Mouse (Mus musculus) heart, embryonic 16.5 days (tissue): Measurements from ENCODE around the gene Csf1. TPM values are rescaled to one million over a fixed set of nuclear protein-coding genes. Genes with fewer than 3 reads are reported as not detected.

Experiments used
- ATAC-seq: fragments of 200-750 bp; cut with Nextera tagmentation; replicated peaks from 2 replicates; pipeline ENCODE4 v1.8.0; 2017; ENCODE audit warnings: moderate number of reproducible peaks; ENCODE audit not compliant: insufficient read depth, low FRiP score; ENCODE audit errors: extremely low read depth
- H3K27ac ChIP-seq: fragments of 300-500 bp; sonication (generic); 2 replicates; pipeline ENCODE4 v1.5.1; 2014; ENCODE audit warnings: mild to moderate bottlenecking, low read length, control low read depth, moderate library complexity
- H3K27me3 ChIP-seq: fragments of 300-500 bp; sonication (generic); 2 replicates; pipeline ENCODE4 v1.6.1; 2014; ENCODE audit warnings: low read length, mixed read lengths; ENCODE audit not compliant: control insufficient read depth, insufficient read depth
- H3K36me3 ChIP-seq: fragments of 300-500 bp; sonication (generic); 2 replicates; pipeline ENCODE4 v1.6.1; 2014; ENCODE audit not compliant: control insufficient read depth, insufficient read depth
- H3K4me1 ChIP-seq: fragments of 300-500 bp; sonication (generic); 2 replicates; pipeline ENCODE4 v1.6.1; 2014; ENCODE audit warnings: low read length, mixed read lengths; ENCODE audit not compliant: control insufficient read depth, insufficient read depth
- H3K4me2 ChIP-seq: fragments of 300-500 bp; sonication (generic); 2 replicates; pipeline ENCODE4 v1.6.1; 2014; ENCODE audit warnings: low read depth, mild to moderate bottlenecking, control low read depth, low read length
- H3K4me3 ChIP-seq: fragments of 300-500 bp; sonication (generic); 2 replicates; pipeline ENCODE4 v1.5.1; 2014; ENCODE audit warnings: mild to moderate bottlenecking, control low read depth, low read length
- H3K9ac ChIP-seq: fragments of 300-500 bp; sonication (generic); 2 replicates; pipeline ENCODE4 v1.6.1; 2014; ENCODE audit warnings: low read length, control low read depth
- H3K9me3 ChIP-seq: fragments of 300-500 bp; sonication (generic); replicated peaks from 2 replicates; pipeline ENCODE4 v1.6.1; 2016; ENCODE audit warnings: low read length; ENCODE audit not compliant: control insufficient read depth
- WGBS: fragments of 180-500 bp; shearing (Covaris S2); extraction: QIAGEN DNeasy Blood & Tissue Kit; methylation state at CpG from one replicate; pipeline ENCODE4 v1.1.7; 2014; 5-methylcytosine and 5-hydroxymethylcytosine counted together
- polyA plus RNA-seq: library from polyadenylated mRNA; unstranded; fragments of >200 nt; fragmentation: Nextera tagmentation; extraction: Ambion mirVana; gene quantifications from 2 replicates; pipeline ENCODE4 v1.2.1, GENCODE M21; 2015

Csf1 gene
- polyA plus RNA-seq, 1 experiment from 2014 or later, result 10.2 TPM

GRCm38 (mm10) chr3:107794890-107795289 is 34.6 kb upstream of the Csf1 start:
- 92% methylated on average over 3 of the region's 3 CpGs for WGBS
- H3K27ac ChIP-seq, result no peak overlapping the region
- no peak overlapping the region for H3K4me2 ChIP-seq
- H3K4me1 ChIP-seq, result peaks cover 16% of the 10 kb centered on the region
- H3K27me3 ChIP-seq, result no peaks in the 10 kb centered on the region
- no peaks in the 10 kb centered on the region for H3K36me3 ChIP-seq
- ATAC-seq, result no peak
- no peak overlapping the region for H3K9ac ChIP-seq
- H3K4me3 ChIP-seq, result no peak overlapping the region
- H3K9me3 ChIP-seq, result no peaks in the 10 kb centered on the region

- WGBS, result 14% methylated on average over 10 of the region's 10 CpGs
- Histone ChIP-seq H3K4me1 (peaks cover 16% of the 10 kb centered on the region), H3K9me3 (no peaks in the 10 kb centered on the region), H3K4me2 (peak overlapping the region; percentile 28), H3K27me3 (no peaks in the 10 kb centered on the region), H3K36me3 (no peaks in the 10 kb centered on the region), H3K27ac (peak overlapping the region; percentile 79), H3K9ac (peak overlapping the region; percentile 1; the same call in 1 of the 2 replicates), H3K4me3 (no peak overlapping the region)
- ATAC-seq, result peak; percentile 66
Measured at GRCm38 (mm10) chr3:107793300-107794201, 33.3 kb upstream of the Csf1 start.

DNA sequence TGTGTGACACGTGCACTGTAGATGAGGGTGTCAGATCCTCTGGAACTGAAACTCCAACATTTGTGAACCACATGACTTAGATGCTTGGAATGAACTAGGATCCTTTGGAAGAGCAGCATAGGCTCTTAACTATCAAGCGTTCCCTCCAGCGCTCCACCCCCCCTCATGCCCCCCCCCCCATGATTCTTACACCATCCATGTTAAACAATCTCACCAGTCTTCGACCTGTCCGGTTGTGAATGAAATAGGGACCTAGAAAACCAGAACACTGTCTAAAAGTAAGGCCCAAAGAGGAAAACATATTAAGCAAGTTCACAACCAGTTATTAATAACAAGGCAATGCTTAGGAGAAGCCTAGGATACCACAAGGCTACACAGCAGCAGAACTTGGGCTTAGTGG is 32.5 kb upstream of the Csf1 start:
- Histone ChIP-seq H3K4me2 (no peak overlapping the region), H3K9ac (no peak overlapping the region), H3K9me3 (no peaks in the 10 kb centered on the region), H3K4me3 (no peak overlapping the region), H3K27me3 (no peaks in the 10 kb centered on the region), H3K27ac (peak overlapping the region; percentile 79; the same call in 1 of the 2 replicates), H3K4me1 (peaks cover 17% of the 10 kb centered on the region), H3K36me3 (no peaks in the 10 kb centered on the region)
- ATAC-seq, result no peak
- WGBS, result 79% methylated on average over 5 of the region's 5 CpGs

GRCm38 (mm10) chr3:107790766-107791303 is 30.6 kb upstream of the Csf1 start:
- Histone ChIP-seq H3K9me3 (no peaks in the 10 kb centered on the region), H3K36me3 (no peaks in the 10 kb centered on the region), H3K4me1 (peaks cover 30% of the 10 kb centered on the region), H3K4me2 (no peak overlapping the region), H3K4me3 (no peak overlapping the region), H3K27me3 (no peaks in the 10 kb centered on the region), H3K27ac (no peak overlapping the region), H3K9ac (no peak overlapping the region)
- no peak for ATAC-seq
- WGBS, result 67% methylated on average over 11 of the region's 11 CpGs

DNA sequence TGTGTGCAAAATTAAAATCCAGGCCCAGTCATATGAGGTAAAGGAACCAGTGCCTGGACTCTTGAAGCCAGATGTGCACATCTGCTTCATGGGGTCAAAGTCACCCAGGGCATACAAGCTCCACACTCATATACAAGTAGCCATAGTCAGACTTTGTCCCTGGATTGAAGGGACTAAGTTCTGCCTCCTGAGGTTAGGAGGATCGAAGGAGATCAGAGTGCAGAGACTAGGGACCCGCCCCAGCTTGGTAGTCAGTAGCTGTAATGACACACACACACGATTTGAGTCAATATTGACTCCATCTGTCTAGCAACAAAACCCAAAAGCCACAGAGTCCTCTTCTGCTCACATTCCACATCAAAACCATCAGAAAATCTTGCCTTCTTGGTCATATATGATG is 30.0 kb upstream of the Csf1 start:
- H3K36me3 ChIP-seq, result no peaks in the 10 kb centered on the region
- H3K4me1 ChIP-seq, result peaks cover 36% of the 10 kb centered on the region
- H3K4me2 ChIP-seq, result no peak overlapping the region
- H3K9ac ChIP-seq, result no peak overlapping the region
- H3K27ac ChIP-seq, result no peak overlapping the region
- no peak for ATAC-seq
- WGBS, result 87% methylated on average over 3 of the region's 3 CpGs
- no peaks in the 10 kb centered on the region for H3K9me3 ChIP-seq
- H3K27me3 ChIP-seq, result no peaks in the 10 kb centered on the region
- no peak overlapping the region for H3K4me3 ChIP-seq

GRCm38 (mm10) chr3:107788885-107789284 is 28.6 kb upstream of the Csf1 start:
- 79% methylated on average over 3 of the region's 3 CpGs for WGBS
- peaks cover 36% of the 10 kb centered on the region for H3K4me1 ChIP-seq
- no peaks in the 10 kb centered on the region for H3K27me3 ChIP-seq
- no peaks in the 10 kb centered on the region for H3K9me3 ChIP-seq
- H3K36me3 ChIP-seq, result no peaks in the 10 kb centered on the region
- H3K27ac ChIP-seq, result no peak overlapping the region
- H3K4me2 ChIP-seq, result no peak overlapping the region
- H3K9ac ChIP-seq, result no peak overlapping the region
- no peak for ATAC-seq
- no peak overlapping the region for H3K4me3 ChIP-seq

DNA sequence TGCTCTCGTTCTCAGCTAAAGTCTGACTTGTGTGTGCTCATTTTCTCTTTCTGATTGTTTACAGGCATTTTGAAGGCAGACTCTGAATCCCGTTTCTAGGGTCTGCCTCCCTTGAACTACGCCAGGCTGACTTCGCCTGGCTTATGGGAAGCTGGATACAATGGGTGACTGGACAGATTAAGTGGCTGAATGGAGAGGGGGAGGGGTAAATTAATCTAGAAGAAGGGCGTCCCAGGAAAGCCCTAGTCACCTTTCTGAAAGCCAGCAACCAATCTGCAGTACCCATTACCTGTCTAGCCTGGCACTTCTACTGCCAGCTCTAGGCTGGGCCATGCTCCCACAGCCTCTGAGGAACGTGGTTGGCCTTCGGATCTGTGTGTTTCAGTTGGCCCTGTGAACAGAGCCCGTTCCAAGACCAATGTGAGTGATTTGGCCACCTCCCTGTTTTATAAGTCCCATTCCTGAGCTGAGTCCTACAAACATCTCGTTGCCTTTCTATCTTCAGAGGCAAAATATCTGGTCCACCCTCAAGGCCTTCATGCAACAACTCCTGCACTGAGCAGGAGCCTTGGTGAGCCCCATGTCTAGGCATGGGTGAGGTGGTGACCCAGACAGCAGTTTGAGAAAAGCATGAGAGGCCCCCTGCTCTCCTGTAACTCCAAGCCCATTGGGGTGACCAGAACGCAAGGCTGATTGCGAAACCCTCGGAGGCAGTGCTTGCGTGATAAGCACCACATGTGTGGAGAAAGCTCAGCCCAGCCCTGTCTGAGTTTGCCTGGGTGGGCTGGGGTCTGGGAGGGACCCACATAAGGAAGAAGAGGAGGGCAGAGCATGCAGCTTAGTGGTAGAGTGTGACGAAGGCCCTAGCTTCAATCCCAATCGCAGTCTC is 27.6 kb upstream of the Csf1 start:
- H3K27me3 ChIP-seq, result no peaks in the 10 kb centered on the region
- no peak overlapping the region for H3K4me3 ChIP-seq
- no peak overlapping the region for H3K9ac ChIP-seq
- 67% methylated on average over 15 of the region's 15 CpGs for WGBS
- no peak overlapping the region for H3K27ac ChIP-seq
- H3K4me1 ChIP-seq, result peaks cover 26% of the 10 kb centered on the region
- no peaks in the 10 kb centered on the region for H3K9me3 ChIP-seq
- no peak for ATAC-seq
- H3K4me2 ChIP-seq, result no peak overlapping the region
- H3K36me3 ChIP-seq, result no peaks in the 10 kb centered on the region

- H3K27me3 ChIP-seq, result no peaks in the 10 kb centered on the region
- H3K4me1 ChIP-seq, result peaks cover 25% of the 10 kb centered on the region
- no peak overlapping the region for H3K27ac ChIP-seq
- H3K36me3 ChIP-seq, result no peaks in the 10 kb centered on the region
- H3K4me2 ChIP-seq, result no peak overlapping the region
- 57% methylated on average over 11 of the region's 11 CpGs for WGBS
- ATAC-seq, result no peak
- no peak overlapping the region for H3K9ac ChIP-seq
- no peaks in the 10 kb centered on the region for H3K9me3 ChIP-seq
- no peak overlapping the region for H3K4me3 ChIP-seq
Measured at GRCm38 (mm10) chr3:107786980-107787612, 26.8 kb upstream of the Csf1 start.
